Mouse (Mus musculus): ENCODE measurements around the gene Zfp52. TPM values are rescaled to one million over a fixed set of nuclear protein-coding genes. Genes with fewer than 3 reads are reported as not detected.
A peak's percentile ranks its signal among the peaks of the same experiment; 100 is the strongest.

Zfp52 gene
- total RNA-seq, 2 experiments from 2014 or later: 4.9 to 7.5 TPM

DNA sequence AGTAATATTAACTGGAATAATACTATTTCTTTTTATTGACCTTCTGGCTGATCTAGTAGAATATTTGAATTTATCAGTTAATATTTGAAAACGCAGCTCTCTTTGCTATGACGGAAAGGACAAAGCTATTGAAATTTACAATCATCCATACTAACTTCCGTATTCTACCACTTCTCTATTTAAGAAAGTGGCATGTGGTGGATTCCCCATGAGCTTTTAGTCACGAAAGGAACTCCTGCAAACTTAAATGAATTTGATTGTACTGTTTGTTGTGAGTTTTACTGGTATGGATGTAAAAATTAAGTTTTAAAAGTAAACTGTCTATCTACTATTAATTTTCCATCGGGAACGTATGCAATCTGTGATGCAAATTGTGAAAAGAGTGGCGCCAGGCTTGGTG, 757 bp downstream of the Zfp52 start:
- intact Hi-C loops (cut with DNase I): loop anchor here (10.0 kb wide), 2 partner anchors 301 to 591 kb away; partner anchors contain the start of gene Ppp2r1a

DNA sequence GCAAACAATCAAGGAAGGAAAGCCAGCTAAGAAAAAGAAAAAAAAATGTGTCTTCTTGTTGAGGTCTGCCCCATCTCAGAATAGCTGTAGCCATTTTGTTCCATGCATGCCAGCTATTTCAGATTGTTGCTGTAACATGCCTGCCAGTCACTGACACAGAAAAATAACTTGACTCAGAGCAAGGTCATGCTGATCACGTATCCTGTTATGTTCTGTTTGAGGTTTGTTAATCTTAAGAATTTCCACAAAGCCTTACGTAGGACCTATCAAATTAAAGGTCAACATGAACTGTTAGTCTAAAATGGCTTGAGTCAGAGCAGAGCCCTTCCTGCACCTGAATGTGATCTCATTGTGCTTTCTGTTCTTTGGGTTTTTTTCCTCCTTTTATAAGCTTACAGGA, 1.3 kb downstream of the Zfp52 start:
- intact Hi-C loops (cut with DNase I): loop anchor here (10.0 kb wide), 2 partner anchors 302 to 592 kb away; partner anchors contain the start of gene Ppp2r1a
- no peak for DNase-seq (ENCODE audit: low spot score in 2 of 2)

More for the DNA sequence above, 757 bp downstream of the Zfp52 start:
- no peak for DNase-seq (ENCODE audit: low spot score in 2 of 2)

DNA sequence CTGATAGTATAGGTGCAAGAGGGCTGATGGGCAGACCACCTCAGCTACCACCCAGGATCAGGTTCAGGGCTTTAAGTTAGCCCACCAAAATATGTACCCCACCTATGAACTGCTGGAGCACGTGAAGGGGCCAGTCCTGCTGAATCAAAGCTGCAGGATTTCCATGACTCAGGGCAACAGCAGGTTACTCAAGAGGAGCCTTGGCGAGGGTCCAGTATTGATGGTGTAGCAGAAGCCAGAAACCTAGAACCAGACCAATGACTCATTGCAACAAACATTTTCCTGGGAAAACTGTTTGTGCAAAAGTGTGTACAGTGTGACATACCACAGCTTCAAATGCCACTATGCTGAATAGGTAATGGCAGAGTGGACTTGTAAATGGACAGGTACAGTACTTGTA, 22.5 kb downstream of the Zfp52 start:
- intact Hi-C loops (cut with DNase I): no loop called here
- DNase-seq (ENCODE audit: low spot score in 2 of 2): no peak

DNA sequence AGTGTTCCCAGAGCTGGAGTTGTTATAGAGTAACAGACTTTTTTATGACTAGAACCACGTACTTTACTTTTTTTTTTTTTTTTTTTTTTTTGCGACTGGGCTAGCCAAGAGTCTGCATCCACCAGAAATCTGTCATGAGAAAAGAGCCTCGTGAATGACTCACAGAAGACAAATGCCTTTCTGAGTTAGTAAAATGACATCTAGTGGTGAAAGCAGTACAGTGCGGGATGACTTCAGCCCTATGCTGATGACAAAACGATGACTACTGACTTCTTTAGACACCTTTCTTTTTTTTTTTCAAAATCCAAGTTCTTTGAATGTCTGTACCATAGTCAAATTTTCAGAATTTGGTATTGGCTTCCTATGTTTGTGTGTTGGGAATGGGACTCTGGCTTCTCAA, 30.9 kb downstream of the Zfp52 start:
- peak; percentile 24 to 27 for DNase-seq (ENCODE audit: low spot score in 2 of 2)
- intact Hi-C loops (cut with DNase I): loop anchor here (2.0 kb wide), 1 partner anchor 33 kb away; no protein-coding TSS in a partner anchor

DNA sequence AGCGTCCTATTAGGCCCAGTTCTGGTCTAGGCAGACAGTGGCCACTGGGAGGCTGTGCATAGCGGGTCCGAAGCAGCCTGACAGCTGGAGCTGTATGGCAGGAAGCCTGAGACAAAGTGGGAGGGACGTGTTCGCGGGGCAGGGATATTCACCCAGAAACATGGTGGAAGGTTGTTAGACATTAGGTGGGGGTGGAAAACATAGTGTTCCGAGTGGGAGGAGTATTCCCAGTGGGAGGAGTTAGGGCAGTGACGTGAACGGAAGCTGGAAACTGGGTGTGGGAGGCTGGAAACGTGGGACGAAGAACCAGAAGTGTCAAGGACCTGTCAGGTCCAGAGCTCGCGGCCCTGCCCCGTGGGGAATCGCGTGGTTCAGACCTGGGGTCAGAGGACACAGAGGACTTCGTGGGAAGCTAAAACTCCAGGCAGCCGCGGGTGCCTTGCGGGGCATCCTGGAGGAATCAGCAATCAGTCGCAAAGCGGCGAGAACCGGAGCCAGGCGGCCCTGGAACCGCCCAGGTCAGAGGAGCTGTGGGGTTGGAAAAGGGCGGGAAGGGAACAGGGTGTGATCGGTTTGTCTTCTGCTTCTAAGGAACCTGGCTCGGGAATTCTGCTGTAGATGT, 31.5 kb downstream of the Zfp52 start, which contains the start of gene Zfp948:
Gene Zfp948, plus strand, starts transcription at position 281 of the 622 bp plus-strand sequence.
- intact Hi-C loops (cut with DNase I): loop anchor here (2.0 kb wide), 1 partner anchor 34 kb away; no protein-coding TSS in a partner anchor
- peak; percentile 78 to 80 for DNase-seq (ENCODE audit: low spot score in 2 of 2)

DNA sequence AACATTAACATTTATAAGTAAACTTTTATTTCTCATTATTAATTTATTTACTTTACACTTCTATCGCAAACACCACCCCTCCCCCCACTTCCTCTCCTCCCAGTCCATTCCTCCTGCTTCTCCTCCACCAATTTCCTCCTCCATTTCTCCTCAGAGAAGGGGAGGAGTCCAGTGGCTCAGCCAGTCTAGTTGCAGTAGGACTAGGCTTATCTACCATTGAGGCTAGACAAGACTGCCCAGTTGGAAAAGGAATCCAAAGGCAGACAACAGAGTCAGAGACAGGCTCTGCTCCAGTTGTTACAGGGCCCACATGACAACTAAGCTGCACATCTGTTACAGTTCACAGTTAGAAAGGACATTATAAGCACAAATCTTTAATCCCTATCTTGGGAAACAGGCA, 32.4 kb downstream of the Zfp52 start:
- intact Hi-C loops (cut with DNase I): loop anchor here (2.0 kb wide), 1 partner anchor 35 kb away; no protein-coding TSS in a partner anchor
- no peak for DNase-seq (ENCODE audit: low spot score in 2 of 2)

DNA sequence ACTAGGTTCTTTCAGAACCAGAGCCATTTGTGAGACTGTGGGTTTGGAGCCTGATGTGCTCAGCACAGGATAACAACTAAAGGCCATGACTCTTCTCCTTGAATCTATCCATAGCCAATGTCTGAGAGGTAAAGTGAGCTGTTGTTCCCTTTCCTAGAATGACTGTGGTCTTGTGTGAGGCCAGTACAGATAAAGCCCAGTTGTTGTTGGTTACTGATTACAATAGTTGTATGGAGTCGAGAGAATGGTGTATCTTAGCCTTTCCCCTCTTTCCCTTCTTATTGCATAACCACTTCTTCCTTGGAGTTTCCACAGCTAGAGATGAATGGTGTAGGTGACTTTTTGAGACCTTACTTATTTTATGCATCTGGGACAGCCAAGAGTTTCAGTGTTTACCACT, 43.7 kb downstream of the Zfp52 start:
- intact Hi-C loops (cut with DNase I): no loop called here
- DNase-seq (ENCODE audit: low spot score in 2 of 2): no peak

DNA sequence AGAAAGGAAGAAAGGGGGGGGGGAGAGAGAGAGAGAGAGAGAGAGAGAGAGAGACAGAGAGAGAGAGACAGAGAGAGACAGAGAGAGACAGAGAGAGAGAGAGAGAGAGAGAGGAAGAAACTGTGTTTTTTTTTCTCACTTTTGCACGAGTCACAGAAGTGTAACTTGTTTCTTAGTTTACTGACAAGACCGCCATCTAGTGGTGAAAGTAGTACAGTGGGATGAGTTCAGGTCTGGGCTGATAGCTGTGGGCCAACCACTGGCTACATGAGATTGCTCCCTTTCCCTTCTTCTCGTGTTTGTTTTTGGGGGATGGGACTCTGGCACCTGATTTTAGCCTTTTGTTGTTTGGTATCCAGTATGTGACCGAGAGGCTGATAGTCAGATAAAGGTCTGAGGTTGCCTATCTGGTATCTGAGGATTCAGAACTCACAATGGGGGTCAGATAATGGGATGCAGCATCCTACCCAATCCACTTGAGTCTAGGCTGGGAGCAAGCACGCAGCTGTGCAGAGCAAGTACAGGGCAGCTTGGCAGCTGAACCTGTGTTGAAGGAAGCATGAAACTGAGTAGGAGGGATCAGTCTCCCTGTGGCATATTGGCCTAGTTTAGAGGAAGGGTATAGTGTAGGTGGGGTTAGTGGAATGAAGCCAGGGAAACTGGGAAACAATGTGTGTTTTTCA, 44.3 kb downstream of the Zfp52 start:
- intact Hi-C loops (cut with DNase I): no loop called here
- DNase-seq (ENCODE audit: low spot score in 2 of 2): no peak

DNA sequence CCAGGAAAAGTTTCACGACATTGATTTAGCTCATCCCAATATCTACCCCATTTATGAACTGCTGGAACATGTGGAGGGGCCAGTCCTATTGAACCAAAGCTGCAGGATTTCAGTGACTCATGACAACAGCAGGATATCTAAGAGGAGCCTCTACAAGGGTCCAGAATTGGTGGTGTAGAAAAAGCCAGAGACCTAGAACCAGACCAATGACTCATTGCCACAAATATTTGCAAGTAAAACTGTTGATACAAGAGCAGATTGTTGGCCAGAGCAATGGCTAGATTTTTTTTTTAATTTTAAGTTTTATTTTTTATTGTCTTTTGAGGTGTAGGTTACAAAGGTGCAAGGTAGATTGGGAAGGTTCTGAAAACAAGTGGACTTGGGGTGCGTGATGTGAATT, 50.2 kb downstream of the Zfp52 start:
- DNase-seq (ENCODE audit: low spot score in 2 of 2): no peak
- intact Hi-C loops (cut with DNase I): no loop called here

Other genes with a start within 250 kb of the Zfp52 start
- not detected for gene Vmn1r237, start 223.7 kb upstream of the Zfp52 start, total RNA-seq (2021)
- gene Zfp677, start 151.8 kb upstream of the Zfp52 start, total RNA-seq (2021): 1 to 10 TPM in 1 of 2 experiments, under 1 TPM in 1; 0.88 to 1.4 TPM
- gene Zfp54, start 112.3 kb upstream of the Zfp52 start, total RNA-seq (2021): under 1 TPM; 0.62 to 0.79 TPM
- 1 to 10 TPM; 3.4 to 5.3 TPM for gene Zfp51, start 85.2 kb upstream of the Zfp52 start, total RNA-seq (2021)
- 1 to 10 TPM; 3.6 to 4.5 TPM for gene Zfp53, start 46.5 kb upstream of the Zfp52 start, total RNA-seq (2021)
- gene Zfp948, start 31.5 kb downstream of the Zfp52 start, total RNA-seq (2021): 10 to 100 TPM; 10.0 to 11.0 TPM
- 10 to 100 TPM; 10.6 to 12.1 TPM for gene Zfp983, start 115.1 kb downstream of the Zfp52 start, total RNA-seq (2021)
- 1 to 10 TPM; 6.5 to 9.0 TPM for gene Gm10226, start 156.3 kb downstream of the Zfp52 start, total RNA-seq (2021)
- gene Zfp760, start 172.2 kb downstream of the Zfp52 start, total RNA-seq (2021): 1 to 10 TPM; 6.8 to 9.5 TPM
- gene Zfp229, start 195.3 kb downstream of the Zfp52 start, total RNA-seq (2021): 1 to 10 TPM; 3.4 to 3.5 TPM

All from left cerebral cortex, postnatal 36 days (tissue).